Mouse (Mus musculus): ENCODE results near the gene Mid1. TPM values are rescaled to one million over a fixed set of nuclear protein-coding genes. Genes with fewer than 3 reads are reported as not detected.

The Mid1 gene
- polyA plus RNA-seq, 1 experiment = 7.6 TPM

- Histone ChIP-seq H3K4me1 (ENCODE audit: control insufficient read depth, insufficient read depth, low read length) (no peaks in the 10 kb centered on the region; the same call in 1 of the 2 replicates), H3K27ac (ENCODE audit: insufficient read depth, low read length) (no peak overlapping the region), H3K4me3 (ENCODE audit: insufficient read depth, low read length) (peak overlapping the region; percentile 68)
- TF ChIP-seq POLR2A (IDR thresholded peaks at IDR 0.05; ENCODE audit: extremely low read depth, insufficient read depth, low read length) (no peak), CTCF (IDR thresholded peaks at IDR 0.05; ENCODE audit: extremely low read depth, insufficient read depth, low read length) (no peak)
These were observed 194.7 kb downstream of the Mid1 start for GRCm38 (mm10) chrX:169879481-169880362.

GRCm38 (mm10) chrX:169880363-169880711, 195.3 kb downstream of the Mid1 start:
- no peak for TF ChIP-seq POLR2A (IDR thresholded peaks at IDR 0.05; ENCODE audit: extremely low read depth, insufficient read depth, low read length)
- TF ChIP-seq CTCF (IDR thresholded peaks at IDR 0.05; ENCODE audit: extremely low read depth, insufficient read depth, low read length) = no peak
- Histone ChIP-seq H3K27ac (ENCODE audit: insufficient read depth, low read length) (no peak overlapping the region), H3K4me3 (ENCODE audit: insufficient read depth, low read length) (peak overlapping the region; percentile 68), H3K4me1 (ENCODE audit: control insufficient read depth, insufficient read depth, low read length) (no peaks in the 10 kb centered on the region; the same call in 1 of the 2 replicates)

GRCm38 (mm10) chrX:169880826-169881225, 195.8 kb downstream of the Mid1 start:
- Histone ChIP-seq H3K27ac (ENCODE audit: insufficient read depth, low read length) (no peak overlapping the region), H3K4me1 (ENCODE audit: control insufficient read depth, insufficient read depth, low read length) (no peaks in the 10 kb centered on the region; the same call in 1 of the 2 replicates), H3K4me3 (ENCODE audit: insufficient read depth, low read length) (peak overlapping the region; percentile 68)
- TF ChIP-seq CTCF (IDR thresholded peaks at IDR 0.05; ENCODE audit: extremely low read depth, insufficient read depth, low read length) (no peak), POLR2A (IDR thresholded peaks at IDR 0.05; ENCODE audit: extremely low read depth, insufficient read depth, low read length) (no peak)

- Histone ChIP-seq H3K4me3 (ENCODE audit: insufficient read depth, low read length) (no peak overlapping the region), H3K4me1 (ENCODE audit: control insufficient read depth, insufficient read depth, low read length) (no peaks in the 10 kb centered on the region; the same call in 1 of the 2 replicates), H3K27ac (ENCODE audit: insufficient read depth, low read length) (peak overlapping the region; percentile 71; the same call in 1 of the 2 replicates)
- TF ChIP-seq CTCF (IDR thresholded peaks at IDR 0.05; ENCODE audit: extremely low read depth, insufficient read depth, low read length) = no peak
- no peak for TF ChIP-seq POLR2A (IDR thresholded peaks at IDR 0.05; ENCODE audit: extremely low read depth, insufficient read depth, low read length)
These were observed 196.5 kb downstream of the Mid1 start for GRCm38 (mm10) chrX:169881253-169882219.

GRCm38 (mm10) chrX:169882220-169882609, 197.2 kb downstream of the Mid1 start:
- Histone ChIP-seq H3K4me1 (ENCODE audit: control insufficient read depth, insufficient read depth, low read length) (no peaks in the 10 kb centered on the region; the same call in 1 of the 2 replicates), H3K27ac (ENCODE audit: insufficient read depth, low read length) (no peak overlapping the region), H3K4me3 (ENCODE audit: insufficient read depth, low read length) (no peak overlapping the region)
- TF ChIP-seq POLR2A (IDR thresholded peaks at IDR 0.05; ENCODE audit: extremely low read depth, insufficient read depth, low read length) (no peak), CTCF (IDR thresholded peaks at IDR 0.05; ENCODE audit: extremely low read depth, insufficient read depth, low read length) (no peak)

- TF ChIP-seq CTCF (IDR thresholded peaks at IDR 0.05; ENCODE audit: extremely low read depth, insufficient read depth, low read length) (no peak), POLR2A (IDR thresholded peaks at IDR 0.05; ENCODE audit: extremely low read depth, insufficient read depth, low read length) (no peak)
- no peaks in the 10 kb centered on the region; the same call in 1 of the 2 replicates for H3K4me1 ChIP-seq (ENCODE audit: control insufficient read depth, insufficient read depth, low read length)
- H3K27ac ChIP-seq (ENCODE audit: insufficient read depth, low read length) = no peak overlapping the region
- no peak overlapping the region for H3K4me3 ChIP-seq (ENCODE audit: insufficient read depth, low read length)
These were observed 198.7 kb downstream of the Mid1 start for GRCm38 (mm10) chrX:169883536-169884272.

GRCm38 (mm10) chrX:169890541-169890940, 205.5 kb downstream of the Mid1 start:
- no peak overlapping the region for H3K4me3 ChIP-seq (ENCODE audit: insufficient read depth, low read length)
- no peaks in the 10 kb centered on the region for H3K4me1 ChIP-seq (ENCODE audit: control insufficient read depth, insufficient read depth, low read length)
- TF ChIP-seq POLR2A (IDR thresholded peaks at IDR 0.05; ENCODE audit: extremely low read depth, insufficient read depth, low read length) (no peak), CTCF (IDR thresholded peaks at IDR 0.05; ENCODE audit: extremely low read depth, insufficient read depth, low read length) (no peak)
- no peak overlapping the region for H3K27ac ChIP-seq (ENCODE audit: insufficient read depth, low read length)

GRCm38 (mm10) chrX:169892100-169892499, 207.1 kb downstream of the Mid1 start:
- Histone ChIP-seq H3K27ac (ENCODE audit: insufficient read depth, low read length) (no peak overlapping the region), H3K4me3 (ENCODE audit: insufficient read depth, low read length) (no peak overlapping the region), H3K4me1 (ENCODE audit: control insufficient read depth, insufficient read depth, low read length) (no peaks in the 10 kb centered on the region)
- no peak for TF ChIP-seq CTCF (IDR thresholded peaks at IDR 0.05; ENCODE audit: extremely low read depth, insufficient read depth, low read length)
- TF ChIP-seq POLR2A (IDR thresholded peaks at IDR 0.05; ENCODE audit: extremely low read depth, insufficient read depth, low read length) = no peak

- TF ChIP-seq CTCF (IDR thresholded peaks at IDR 0.05; ENCODE audit: extremely low read depth, insufficient read depth, low read length) = no peak
- TF ChIP-seq POLR2A (IDR thresholded peaks at IDR 0.05; ENCODE audit: extremely low read depth, insufficient read depth, low read length) = no peak
- Histone ChIP-seq H3K4me3 (ENCODE audit: insufficient read depth, low read length) (no peak overlapping the region), H3K27ac (ENCODE audit: insufficient read depth, low read length) (no peak overlapping the region), H3K4me1 (ENCODE audit: control insufficient read depth, insufficient read depth, low read length) (no peaks in the 10 kb centered on the region)
These were observed 207.6 kb downstream of the Mid1 start for GRCm38 (mm10) chrX:169892631-169893030.
